Mouse (Mus musculus) effector memory CD4-positive, alpha-beta T cell, adult 5 months (primary cell): Measurements from ENCODE around the gene Lcn10. TPM values are rescaled to one million over a fixed set of nuclear protein-coding genes. Genes with fewer than 3 reads are reported as not detected.

Experiments used
- polyA plus RNA-seq: library from polyadenylated mRNA; unstranded; fragments of 100-300 nt; shearing (Covaris generic); gene quantifications from one replicate; pipeline ENCODE4 v1.2.1, GENCODE M21; 2017

Lcn10 gene
- not detected for polyA plus RNA-seq

DNA sequence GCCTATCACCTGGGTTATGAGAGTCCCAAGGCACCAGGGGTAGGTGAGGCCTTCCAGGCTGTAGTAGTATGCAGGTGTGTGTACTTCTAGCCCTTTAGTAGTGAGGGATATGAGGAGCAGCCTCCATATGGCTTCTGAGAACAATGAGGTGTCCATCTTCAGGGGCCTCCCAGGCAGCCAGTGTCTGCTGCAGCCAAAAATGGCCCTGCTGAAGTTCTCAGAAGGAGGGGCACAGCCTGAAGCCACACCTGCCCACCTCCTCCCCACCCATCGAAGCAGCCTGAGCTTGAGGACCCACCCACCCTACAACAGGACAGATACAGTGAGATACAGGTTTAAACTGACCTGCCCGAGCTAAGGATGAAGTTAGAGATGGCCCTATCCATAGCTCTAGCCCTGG lies at the start of gene Lcn10:
Gene Lcn10 (plus strand): TSS at position 301 of the 400 bp plus-strand sequence.

DNA sequence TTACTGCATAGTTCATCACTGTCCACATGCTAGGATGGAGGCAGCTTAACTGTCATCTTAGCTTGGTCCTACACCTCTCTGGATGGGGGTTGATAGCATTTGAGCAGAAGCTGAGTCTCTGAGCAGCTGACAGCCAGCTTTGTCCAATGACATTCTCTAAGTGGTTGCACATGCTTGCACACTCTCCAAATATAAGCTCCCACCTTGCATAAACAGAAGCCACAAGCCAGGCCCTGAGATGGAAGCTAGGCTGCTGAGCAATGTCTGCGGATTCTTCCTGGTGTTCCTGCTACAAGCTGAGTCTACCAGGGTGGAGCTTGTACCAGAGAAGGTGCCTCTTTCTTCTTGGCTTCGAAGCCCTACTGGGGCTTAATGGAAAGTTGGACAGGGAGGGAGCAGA lies 29.6 kb upstream of the Lcn10 start, which contains the start of gene Lcn8:
Gene Lcn8 (plus strand): TSS at position 219 of the 400 bp plus-strand sequence.

DNA sequence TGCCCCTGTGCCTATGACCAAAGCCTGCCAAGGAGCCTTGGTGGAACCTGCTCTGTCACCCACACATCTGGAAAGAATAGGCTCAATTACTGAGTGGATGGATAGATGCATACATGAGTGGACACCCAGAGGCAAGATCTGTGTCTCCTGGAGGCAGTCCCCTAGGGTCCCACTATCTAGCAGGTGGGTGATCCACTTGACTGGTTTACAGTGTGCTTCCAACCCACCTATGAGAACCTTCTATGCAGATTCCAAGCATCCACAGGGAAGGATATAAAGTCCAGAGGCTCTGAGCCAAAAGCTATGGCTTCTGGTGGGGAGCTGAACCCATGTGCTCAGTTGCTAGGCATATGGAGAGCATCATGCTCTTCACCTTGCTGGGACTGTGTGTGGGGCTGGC lies 24.9 kb upstream of the Lcn10 start, which contains the start of gene Lcn5:
Gene Lcn5 (plus strand): TSS at position 301 of the 400 bp plus-strand sequence.

DNA sequence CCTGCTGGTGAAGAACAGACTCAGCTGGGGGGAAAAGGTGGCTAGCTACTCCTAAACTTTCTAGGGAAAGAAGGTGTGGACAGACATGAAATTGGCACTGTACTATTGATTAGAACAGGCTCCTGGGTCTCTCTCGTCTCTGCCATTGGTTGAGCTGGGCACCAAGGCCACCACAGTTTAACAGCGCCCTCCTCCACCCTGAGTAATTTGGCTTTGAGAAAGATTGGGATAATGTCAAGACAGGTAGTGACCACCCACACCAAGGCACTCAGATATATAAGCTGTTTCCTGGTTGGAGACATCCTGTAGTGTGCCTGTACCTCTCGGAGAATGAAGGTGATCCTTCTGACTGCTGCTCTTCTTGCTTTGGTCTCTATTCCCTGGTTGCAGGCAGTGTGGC lies 6.0 kb upstream of the Lcn10 start, which contains the start of gene Lcn6:
Gene Lcn6 (plus strand): TSS at position 301 of the 400 bp plus-strand sequence.

DNA sequence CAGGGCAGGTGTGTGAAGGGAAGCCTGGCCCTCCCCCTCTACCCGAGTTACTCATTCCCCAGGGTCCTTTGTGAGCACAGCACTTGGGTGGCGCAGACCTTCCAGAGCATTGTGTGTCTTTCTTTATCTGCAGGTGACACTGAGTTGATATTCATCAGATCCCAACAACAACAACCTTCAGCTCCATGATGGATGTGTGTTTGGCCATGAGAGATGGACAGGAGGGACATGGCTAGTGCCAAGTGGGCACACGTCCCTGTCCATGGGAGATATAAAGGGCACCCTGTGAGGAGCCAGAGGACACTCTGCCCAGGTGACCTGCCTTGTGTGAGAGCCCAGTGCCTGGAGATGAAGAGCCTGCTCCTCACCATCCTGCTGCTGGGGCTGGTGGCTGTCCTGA lies 17.2 kb downstream of the Lcn10 start, which contains the start of gene Obp2a:
Gene Obp2a (plus strand): TSS at position 301 of the 400 bp plus-strand sequence.

DNA sequence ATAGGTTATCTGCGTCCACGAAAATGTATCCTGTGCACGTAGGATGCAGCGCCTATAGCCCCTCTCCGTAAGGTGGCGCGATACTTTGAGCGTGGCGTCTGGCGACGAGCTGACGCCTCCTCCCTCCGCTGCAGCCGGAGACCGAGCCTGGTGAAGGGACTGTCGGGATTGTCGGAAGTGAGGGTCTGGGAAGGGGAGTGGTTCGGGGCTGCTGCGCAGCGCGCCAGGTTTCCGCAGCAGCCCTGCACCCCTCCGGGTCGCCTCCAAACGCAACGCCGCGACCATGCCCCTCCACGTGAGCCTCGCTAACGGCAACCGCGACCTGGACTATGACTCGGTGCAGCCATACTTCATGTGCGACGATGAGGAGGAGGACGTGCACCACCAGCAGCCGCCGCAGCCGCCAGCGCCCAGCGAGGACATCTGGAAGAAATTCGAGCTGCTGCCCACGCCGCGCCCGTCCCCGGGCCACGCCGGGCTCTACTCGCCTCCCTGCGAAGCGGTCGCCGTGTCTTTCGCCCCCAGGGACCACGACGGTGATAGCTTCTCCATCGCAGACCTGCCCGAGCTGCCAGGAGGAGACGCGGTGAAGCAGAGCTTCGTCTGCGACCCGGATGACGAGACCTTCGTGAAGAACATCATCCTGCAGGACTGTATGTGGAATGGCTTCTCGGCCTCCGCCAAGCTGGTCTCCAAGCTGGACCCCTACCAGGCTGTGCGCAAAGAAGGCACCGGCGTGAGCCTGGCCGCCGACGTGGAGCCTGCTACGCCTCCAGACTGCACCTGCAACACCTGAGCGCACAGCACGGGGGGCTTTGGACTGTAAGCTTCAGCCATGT lies 24.3 kb downstream of the Lcn10 start, which contains the start of gene Bmyc:
Gene Bmyc (plus strand): TSS at position 97 of the 839 bp plus-strand sequence.

Other genes starting within 250 kb of the Lcn10 start
- gene Clic3, start 225.9 kb upstream of the Lcn10 start, polyA plus RNA-seq = 3.2 TPM
- gene Paxx, start 221.6 kb upstream of the Lcn10 start, polyA plus RNA-seq = 57.3 TPM
- not detected for gene Ptgds, start 212.7 kb upstream of the Lcn10 start, polyA plus RNA-seq
- not detected for gene Lcn12, start 188.8 kb upstream of the Lcn10 start, polyA plus RNA-seq
- gene Fbxw5, start 182.0 kb upstream of the Lcn10 start, polyA plus RNA-seq = 67.4 TPM
- gene C8g, start 181.0 kb upstream of the Lcn10 start, polyA plus RNA-seq = 5.9 TPM
- 65.0 TPM for gene Traf2, start 135.8 kb upstream of the Lcn10 start, polyA plus RNA-seq
- gene Edf1, start 124.9 kb upstream of the Lcn10 start, polyA plus RNA-seq = 209 TPM
- 2.0 TPM for gene Mamdc4, start 107.9 kb upstream of the Lcn10 start, polyA plus RNA-seq
- 48.3 TPM for gene Phpt1, start 107.5 kb upstream of the Lcn10 start, polyA plus RNA-seq
- not detected for gene Ajm1, start 101.0 kb upstream of the Lcn10 start, polyA plus RNA-seq
- gene Rabl6, start 74.2 kb upstream of the Lcn10 start, polyA plus RNA-seq = 41.4 TPM
- not detected for gene Ccdc183, start 65.0 kb upstream of the Lcn10 start, polyA plus RNA-seq
- 3.4 TPM for gene Tmem141, start 60.7 kb upstream of the Lcn10 start, polyA plus RNA-seq
- not detected for gene Fcna, start 54.7 kb upstream of the Lcn10 start, polyA plus RNA-seq
- gene Lcn8, start 29.6 kb upstream of the Lcn10 start, polyA plus RNA-seq = not detected
- gene Lcn5, start 24.8 kb upstream of the Lcn10 start, polyA plus RNA-seq = not detected
- not detected for gene Lcn6, start 5.9 kb upstream of the Lcn10 start, polyA plus RNA-seq
- not detected for gene Obp2a, start 17.3 kb downstream of the Lcn10 start, polyA plus RNA-seq
- gene Bmyc, start 24.0 kb downstream of the Lcn10 start, polyA plus RNA-seq = 21.5 TPM
- gene Obp2b, start 54.3 kb downstream of the Lcn10 start, polyA plus RNA-seq = not detected
- not detected for gene Lcn3, start 82.8 kb downstream of the Lcn10 start, polyA plus RNA-seq
- not detected for gene Lcn11, start 94.3 kb downstream of the Lcn10 start, polyA plus RNA-seq
- gene Gm13539, start 99.5 kb downstream of the Lcn10 start, polyA plus RNA-seq = not detected
- not detected for gene Glt6d1, start 133.1 kb downstream of the Lcn10 start, polyA plus RNA-seq
- not detected for gene Lcn9, start 140.4 kb downstream of the Lcn10 start, polyA plus RNA-seq
- not detected for gene Sohlh1, start 164.5 kb downstream of the Lcn10 start, polyA plus RNA-seq
- gene Kcnt1, start 181.0 kb downstream of the Lcn10 start, polyA plus RNA-seq = not detected